Mouse (Mus musculus): ENCODE measurements around the gene Pla2g5. TPM values are rescaled to one million over a fixed set of nuclear protein-coding genes. Genes with fewer than 3 reads are reported as not detected.
A peak's percentile ranks its signal among the peaks of the same experiment; 100 is the strongest.

Pla2g5 gene
- polyA plus RNA-seq, 1 experiment from 2014 or later = 0.64 TPM

DNA sequence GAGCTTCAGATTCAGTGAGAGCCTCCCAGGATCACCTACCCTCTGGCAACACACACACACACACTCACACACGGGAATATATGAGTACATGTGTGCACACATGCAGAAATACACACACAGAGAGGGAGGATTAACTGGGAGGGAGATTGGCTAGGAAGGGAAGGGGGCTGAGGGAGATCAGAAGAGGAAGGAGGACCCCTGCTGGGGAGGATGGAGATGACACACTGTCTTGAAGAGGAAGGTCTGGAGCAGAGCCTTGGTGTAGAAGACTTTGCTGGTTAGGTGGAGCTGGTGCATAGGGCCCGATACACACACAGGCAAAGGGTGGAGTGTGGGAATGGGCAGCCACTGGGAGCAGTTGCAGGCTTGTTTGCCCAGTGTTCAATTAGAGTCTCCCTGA, 70.0 kb downstream of the Pla2g5 start:
- ATAC-seq (ENCODE audit: low FRiP score, low read depth) = no peak
- Histone ChIP-seq H3K27me3 (no peaks in the 10 kb centered on the region), H3K4me2 (no peak overlapping the region), H3K9ac (no peak overlapping the region), H3K4me1 (replicated peaks) (no peaks in the 10 kb centered on the region), H3K4me3 (no peak overlapping the region), H3K27ac (replicated peaks) (no peak overlapping the region), H3K36me3 (no peaks in the 10 kb centered on the region), H3K9me3 (no peaks in the 10 kb centered on the region)
- 70% methylated on average over 2 of the region's 2 CpGs for WGBS

DNA sequence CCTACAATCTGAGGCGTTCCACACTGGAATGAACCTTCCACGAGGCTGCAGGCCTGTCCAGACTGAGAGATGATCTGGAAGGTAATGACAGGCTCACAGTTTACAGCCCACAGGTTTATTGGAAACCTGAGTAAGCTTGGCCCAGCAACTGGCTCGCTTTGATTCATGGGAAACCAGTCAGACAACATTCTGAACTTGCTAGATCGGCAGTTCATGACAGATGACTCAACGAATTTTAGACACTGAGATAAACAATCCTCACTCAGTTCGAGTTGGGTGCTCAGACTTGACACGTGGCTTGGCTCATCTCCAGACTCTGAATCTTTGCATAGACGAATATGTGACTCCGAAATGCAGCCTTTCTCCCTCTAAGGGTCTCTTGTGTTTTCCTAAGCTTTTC, 70.7 kb downstream of the Pla2g5 start:
- 74% methylated on average over 9 of the region's 9 CpGs for whole genome bisulfite sequencing

DNA sequence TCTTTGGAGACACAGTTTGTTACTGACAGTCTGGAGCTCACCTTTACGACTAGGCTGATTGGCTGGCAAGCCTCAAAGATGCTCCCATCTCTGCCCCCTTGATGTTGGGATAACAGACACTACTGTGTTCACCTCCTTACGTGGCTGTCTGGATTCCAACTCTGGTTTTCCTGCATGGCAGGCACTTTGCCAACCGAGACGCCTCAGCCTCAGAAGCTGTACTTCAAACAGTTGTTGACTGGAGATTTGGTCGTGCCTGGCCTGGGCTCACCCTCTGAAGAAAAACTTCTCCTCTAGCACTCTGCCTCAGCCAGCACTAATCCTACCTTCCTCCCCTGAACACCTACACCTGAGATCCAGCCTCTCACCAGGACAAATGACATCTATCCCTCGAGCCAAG, 71.8 kb downstream of the Pla2g5 start:
- 73% methylated on average over 6 of the region's 6 CpGs for WGBS
- Histone ChIP-seq H3K4me3 (no peak overlapping the region), H3K27me3 (no peaks in the 10 kb centered on the region), H3K4me1 (replicated peaks) (no peaks in the 10 kb centered on the region), H3K36me3 (no peaks in the 10 kb centered on the region), H3K27ac (replicated peaks) (no peak overlapping the region), H3K9me3 (no peaks in the 10 kb centered on the region), H3K4me2 (no peak overlapping the region), H3K9ac (no peak overlapping the region)
- no peak for ATAC-seq (ENCODE audit: low FRiP score, low read depth)

More for the DNA sequence above, 70.7 kb downstream of the Pla2g5 start:
- no peaks in the 10 kb centered on the region for H3K27me3 ChIP-seq
- H3K4me2 ChIP-seq = no peak overlapping the region
- no peaks in the 10 kb centered on the region for H3K9me3 ChIP-seq
- H3K4me3 ChIP-seq = no peak overlapping the region
- H3K9ac ChIP-seq = no peak overlapping the region
- H3K4me1 ChIP-seq (replicated peaks) = no peaks in the 10 kb centered on the region
- ATAC-seq (ENCODE audit: low FRiP score, low read depth) = no peak
- H3K36me3 ChIP-seq = no peaks in the 10 kb centered on the region
- no peak overlapping the region for H3K27ac ChIP-seq (replicated peaks)

DNA sequence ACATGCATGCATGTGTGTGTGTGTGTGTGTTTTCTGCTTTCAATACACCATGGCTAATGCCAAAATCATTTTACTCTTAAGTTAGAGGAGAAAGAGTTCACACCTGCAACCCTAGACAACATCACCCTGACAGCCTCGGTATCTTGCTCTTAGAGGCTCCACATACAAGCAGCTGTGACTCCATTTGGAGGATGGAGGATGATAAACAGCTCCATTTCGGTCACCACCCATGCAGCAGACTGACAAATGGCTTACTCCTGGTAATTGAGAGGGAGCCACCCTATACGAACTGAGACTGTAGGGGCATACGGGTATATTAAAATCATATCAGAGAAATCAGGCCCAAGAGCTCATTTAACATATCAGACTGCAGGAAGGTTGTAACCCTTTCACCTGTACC, 74.9 kb downstream of the Pla2g5 start:
- H3K4me2 ChIP-seq = no peak overlapping the region
- no peak overlapping the region for H3K4me3 ChIP-seq
- H3K9me3 ChIP-seq = no peaks in the 10 kb centered on the region
- no peak overlapping the region for H3K9ac ChIP-seq
- H3K36me3 ChIP-seq = no peaks in the 10 kb centered on the region
- H3K4me1 ChIP-seq (replicated peaks) = no peaks in the 10 kb centered on the region
- ATAC-seq (ENCODE audit: low FRiP score, low read depth) = no peak
- WGBS = 78% methylated on average over 4 of the region's 4 CpGs
- H3K27me3 ChIP-seq = no peaks in the 10 kb centered on the region
- no peak overlapping the region for H3K27ac ChIP-seq (replicated peaks)

DNA sequence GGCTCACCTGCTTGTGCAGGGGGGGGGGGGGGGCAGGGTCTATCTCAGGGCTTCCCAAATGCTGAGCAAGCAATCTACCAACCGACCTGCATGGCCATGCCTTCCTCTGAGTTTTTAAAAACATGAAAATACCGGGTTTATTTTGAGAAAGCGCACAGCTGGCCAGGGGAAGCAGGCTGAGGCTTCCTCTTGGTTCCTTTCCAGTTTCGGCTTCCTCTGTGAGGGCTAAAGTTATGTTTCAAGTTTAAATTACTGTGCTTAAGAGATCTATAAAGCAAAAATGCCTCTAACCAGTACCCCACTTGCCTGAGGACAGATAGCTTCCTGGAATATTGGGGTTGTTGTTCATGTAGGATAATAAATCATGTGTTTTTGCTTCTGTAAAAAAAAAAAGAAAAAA, 77.1 kb downstream of the Pla2g5 start:
- H3K9me3 ChIP-seq = no peaks in the 10 kb centered on the region
- WGBS = 74% methylated on average over 4 of the region's 4 CpGs
- H3K4me2 ChIP-seq = no peak overlapping the region
- H3K27me3 ChIP-seq = no peaks in the 10 kb centered on the region
- H3K9ac ChIP-seq = no peak overlapping the region
- H3K4me3 ChIP-seq = no peak overlapping the region
- no peaks in the 10 kb centered on the region for H3K4me1 ChIP-seq (replicated peaks)
- H3K36me3 ChIP-seq = no peaks in the 10 kb centered on the region
- no peak for ATAC-seq (ENCODE audit: low FRiP score, low read depth)
- no peak overlapping the region for H3K27ac ChIP-seq (replicated peaks)

DNA sequence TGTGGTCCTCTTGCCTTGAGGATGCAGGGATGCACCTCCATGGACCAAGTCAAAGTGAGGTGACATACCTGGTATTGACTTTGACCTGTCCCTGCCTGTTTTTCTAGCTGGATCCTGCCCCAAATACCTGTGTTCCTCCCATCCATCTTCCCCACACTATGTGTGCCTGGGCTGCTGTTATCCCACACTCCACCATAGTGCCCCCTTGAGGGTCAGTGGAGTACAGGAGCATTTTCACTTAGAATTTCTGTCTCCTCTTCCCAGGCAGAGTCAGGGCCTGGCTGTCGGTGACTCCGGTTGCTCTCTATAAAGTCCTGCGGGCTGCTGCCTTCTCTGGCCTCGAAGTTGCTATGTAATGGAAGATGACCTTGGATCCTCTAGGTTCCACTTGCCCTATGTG, 77.6 kb downstream of the Pla2g5 start:
- 54% methylated on average over 4 of the region's 4 CpGs for WGBS
- H3K27me3 ChIP-seq = no peaks in the 10 kb centered on the region

DNA sequence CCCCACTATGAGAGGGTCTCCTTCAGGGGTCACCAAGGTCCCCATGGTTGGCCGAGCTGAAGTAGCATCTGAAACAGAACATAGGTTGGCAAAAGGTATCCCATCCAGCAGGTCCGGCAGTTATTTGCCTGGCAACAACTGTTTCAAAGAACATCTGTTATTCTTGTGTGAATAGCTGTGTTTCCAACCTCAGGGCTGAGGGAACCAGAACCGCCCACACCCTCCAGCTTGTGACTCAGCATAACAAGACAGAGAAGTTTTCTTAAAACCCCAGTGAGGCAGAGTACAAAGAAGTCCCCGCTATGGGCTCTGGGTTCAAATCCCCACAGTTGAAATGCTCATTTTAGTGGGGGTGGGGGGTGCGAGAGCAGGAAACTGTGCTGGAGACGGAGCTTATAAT, 81.2 kb downstream of the Pla2g5 start:
- H3K4me2 ChIP-seq = no peak overlapping the region
- no peak overlapping the region for H3K4me3 ChIP-seq
- H3K4me1 ChIP-seq (replicated peaks) = peaks cover 8% of the 10 kb centered on the region
- H3K9me3 ChIP-seq = no peaks in the 10 kb centered on the region
- H3K9ac ChIP-seq = no peak overlapping the region
- ATAC-seq (ENCODE audit: low FRiP score, low read depth) = no peak
- no peaks in the 10 kb centered on the region for H3K36me3 ChIP-seq
- 77% methylated on average over 6 of the region's 6 CpGs for WGBS
- H3K27ac ChIP-seq (replicated peaks) = no peak overlapping the region
- no peaks in the 10 kb centered on the region for H3K27me3 ChIP-seq

More for the DNA sequence above, 77.6 kb downstream of the Pla2g5 start:
- no peak for ATAC-seq (ENCODE audit: low FRiP score, low read depth)
- H3K4me1 ChIP-seq (replicated peaks) = no peaks in the 10 kb centered on the region
- H3K9ac ChIP-seq = no peak overlapping the region
- H3K4me2 ChIP-seq = no peak overlapping the region
- H3K9me3 ChIP-seq = no peaks in the 10 kb centered on the region
- H3K4me3 ChIP-seq = no peak overlapping the region
- no peak overlapping the region for H3K27ac ChIP-seq (replicated peaks)
- H3K36me3 ChIP-seq = no peaks in the 10 kb centered on the region

DNA sequence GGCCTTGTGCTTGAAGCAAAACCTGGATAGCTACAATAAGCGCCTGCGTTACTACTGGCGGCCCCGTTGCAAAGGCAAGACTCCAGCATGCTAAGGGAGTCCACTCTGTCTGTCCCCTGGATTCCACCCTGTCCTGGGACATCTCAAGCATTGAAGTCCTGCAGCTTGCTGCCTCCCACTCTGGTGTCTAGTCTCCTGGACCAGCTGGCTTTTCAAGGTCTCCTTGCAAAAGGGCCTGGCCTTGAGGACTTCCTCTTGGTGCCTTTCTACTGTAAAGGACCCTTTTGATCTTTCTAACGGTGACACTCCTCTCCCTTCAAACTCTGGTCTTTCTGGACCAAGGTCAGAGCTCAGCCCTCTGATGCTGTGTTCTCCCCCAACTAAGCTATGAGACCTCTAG, 83.0 kb downstream of the Pla2g5 start:
- no peaks in the 10 kb centered on the region for H3K36me3 ChIP-seq
- no peak overlapping the region for H3K4me3 ChIP-seq
- 93% methylated on average over 5 of the region's 5 CpGs for WGBS
- H3K9me3 ChIP-seq = no peaks in the 10 kb centered on the region
- H3K4me2 ChIP-seq = no peak overlapping the region
- H3K27me3 ChIP-seq = no peaks in the 10 kb centered on the region
- H3K4me1 ChIP-seq (replicated peaks) = peaks cover 8% of the 10 kb centered on the region
- no peak for ATAC-seq (ENCODE audit: low FRiP score, low read depth)
- H3K27ac ChIP-seq (replicated peaks) = no peak overlapping the region
- no peak overlapping the region for H3K9ac ChIP-seq

DNA sequence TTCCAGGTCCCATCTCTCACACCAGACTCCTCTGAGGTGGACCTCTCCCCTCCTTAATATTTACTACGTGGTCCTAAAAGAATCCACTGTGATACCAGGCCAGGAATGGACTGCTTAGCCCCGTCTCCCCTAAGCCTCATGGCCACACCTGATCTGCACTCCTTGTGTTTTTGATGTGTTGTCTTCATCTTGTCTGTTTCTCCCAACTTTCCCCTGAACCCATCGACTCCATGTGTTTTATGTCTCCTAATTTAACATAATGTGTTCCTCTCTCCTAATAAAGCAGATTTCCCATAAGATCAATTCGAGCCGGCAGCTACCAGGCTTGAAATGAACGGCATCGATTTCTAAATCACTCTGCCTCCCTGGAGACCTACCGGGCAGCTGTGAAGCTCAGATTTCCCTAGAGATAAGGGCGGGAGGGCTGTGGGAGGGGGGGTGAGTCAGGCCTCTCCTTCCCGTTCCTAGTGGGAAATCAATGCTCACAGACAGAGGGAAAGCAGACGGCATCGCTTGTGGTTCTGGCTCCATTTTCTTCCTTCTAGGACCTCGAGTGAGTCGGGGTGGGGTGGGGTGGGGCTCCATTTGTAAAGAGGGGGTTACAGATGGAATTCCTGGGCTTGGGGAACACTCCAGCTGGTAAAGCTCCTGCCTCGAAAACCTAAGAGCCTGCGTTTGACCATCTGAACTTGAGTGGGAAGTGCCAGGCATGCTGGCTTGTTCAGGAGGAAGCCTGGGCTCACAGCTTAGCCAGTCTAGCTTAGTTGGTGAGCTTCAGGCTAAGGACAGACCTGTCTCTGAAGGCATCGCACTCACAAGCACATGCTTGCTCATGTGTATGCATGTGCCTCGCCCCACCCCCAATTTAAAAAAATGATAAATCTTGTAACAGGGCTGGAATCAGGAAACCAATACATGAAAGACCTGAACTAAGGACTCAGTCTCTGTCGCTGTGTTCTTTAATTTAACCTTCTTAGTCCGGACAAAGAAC, 85.6 kb downstream of the Pla2g5 start:
- peaks cover 8% of the 10 kb centered on the region for H3K4me1 ChIP-seq (replicated peaks)
- WGBS = 40% methylated on average over 20 of the region's 20 CpGs
- no peak overlapping the region for H3K4me2 ChIP-seq
- no peaks in the 10 kb centered on the region for H3K27me3 ChIP-seq
- H3K9me3 ChIP-seq = no peaks in the 10 kb centered on the region
- peak; percentile 65; the same call in 1 of the 2 replicates for ATAC-seq (ENCODE audit: low FRiP score, low read depth)
- H3K36me3 ChIP-seq = no peaks in the 10 kb centered on the region
- no peak overlapping the region for H3K9ac ChIP-seq
- no peak overlapping the region for H3K4me3 ChIP-seq
- peak overlapping the region; percentile 79 for H3K27ac ChIP-seq (replicated peaks)

DNA sequence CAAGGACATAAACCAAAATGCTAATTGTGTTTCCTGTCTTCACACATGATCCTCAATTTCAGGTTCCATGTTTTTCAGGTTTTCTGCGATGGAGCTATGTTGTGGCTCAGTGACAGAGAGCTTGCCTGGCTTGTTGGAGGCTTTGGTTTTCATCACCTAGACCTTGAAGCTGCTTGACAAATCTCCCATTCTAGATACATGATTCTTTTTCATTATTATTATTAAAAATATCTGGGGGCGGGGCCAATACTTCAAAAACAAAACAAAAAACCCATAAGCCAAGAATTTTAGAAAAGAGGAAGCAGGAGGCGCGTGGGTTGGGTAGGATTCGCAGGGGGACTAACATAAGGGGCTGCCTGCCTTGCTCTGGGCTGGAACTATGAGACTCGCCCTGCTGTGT, 87.8 kb downstream of the Pla2g5 start, which contains the start of gene Pla2g2d:
Pla2g2d (plus strand) TSS at position 301 of the 400 bp plus-strand sequence.
- 89% methylated on average over 6 of the region's 6 CpGs for WGBS
- peaks cover 8% of the 10 kb centered on the region for H3K4me1 ChIP-seq (replicated peaks)
- no peaks in the 10 kb centered on the region for H3K27me3 ChIP-seq
- H3K9me3 ChIP-seq = no peaks in the 10 kb centered on the region
- no peak within 1 kb of the TSS for H3K27ac ChIP-seq (replicated peaks)
- no peak for ATAC-seq (ENCODE audit: low FRiP score, low read depth)
- no peak within 1 kb of the TSS for H3K9ac ChIP-seq
- no peak within 1 kb of the TSS for H3K4me2 ChIP-seq
- H3K36me3 ChIP-seq = no peaks in the 10 kb centered on the region
- H3K4me3 ChIP-seq = no peak within 1 kb of the TSS

DNA sequence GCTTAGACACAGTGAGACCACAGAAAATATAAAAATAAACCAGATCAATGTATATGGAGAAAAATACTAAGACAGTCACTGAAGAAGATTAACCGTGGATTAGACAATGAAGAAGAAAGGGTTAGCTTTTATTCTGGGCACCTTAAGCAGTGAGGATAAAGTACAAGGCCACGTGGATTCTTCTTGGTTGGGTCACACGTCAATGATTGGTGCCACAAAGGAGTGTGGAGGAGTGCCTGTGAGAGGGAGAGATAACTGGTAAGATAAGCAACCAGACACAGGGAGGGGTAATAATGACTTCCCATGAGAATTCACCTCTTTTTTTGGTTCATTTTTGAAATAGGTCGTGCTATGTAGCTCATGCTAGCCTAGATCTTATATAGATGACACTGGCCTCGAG, 90.9 kb downstream of the Pla2g5 start:
- no peak for ATAC-seq (ENCODE audit: low FRiP score, low read depth)
- Histone ChIP-seq H3K27ac (replicated peaks) (no peak overlapping the region), H3K4me1 (replicated peaks) (no peaks in the 10 kb centered on the region), H3K9ac (no peak overlapping the region), H3K27me3 (no peaks in the 10 kb centered on the region), H3K4me3 (no peak overlapping the region), H3K9me3 (no peaks in the 10 kb centered on the region), H3K36me3 (no peaks in the 10 kb centered on the region), H3K4me2 (no peak overlapping the region)
- 87% methylated on average over 5 of the region's 5 CpGs for WGBS

DNA sequence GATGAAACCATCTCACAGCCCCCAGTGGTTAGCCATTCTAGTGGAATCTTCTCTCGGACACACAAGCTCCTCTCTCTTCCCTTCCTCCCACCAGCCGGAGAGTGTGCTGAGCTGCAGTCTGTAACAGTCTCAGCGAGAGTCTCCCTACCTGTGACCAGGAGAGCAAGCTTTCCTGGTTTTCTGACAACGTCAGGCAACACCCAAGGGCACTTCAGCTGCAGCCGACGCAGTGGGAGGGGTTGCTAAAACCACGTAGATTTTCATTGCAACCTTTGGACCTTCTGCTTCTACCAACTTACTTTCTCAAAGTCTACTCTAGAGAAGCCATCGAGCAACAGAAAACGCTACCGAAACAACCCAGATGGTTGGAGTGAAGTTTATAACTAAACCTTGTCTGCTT, 91.3 kb downstream of the Pla2g5 start:
- H3K4me2 ChIP-seq = no peak overlapping the region
- no peaks in the 10 kb centered on the region for H3K27me3 ChIP-seq
- no peak overlapping the region for H3K9ac ChIP-seq
- ATAC-seq (ENCODE audit: low FRiP score, low read depth) = no peak
- WGBS = 90% methylated on average over 10 of the region's 10 CpGs
- no peaks in the 10 kb centered on the region for H3K4me1 ChIP-seq (replicated peaks)
- no peak overlapping the region for H3K27ac ChIP-seq (replicated peaks)
- no peaks in the 10 kb centered on the region for H3K36me3 ChIP-seq
- no peaks in the 10 kb centered on the region for H3K9me3 ChIP-seq
- H3K4me3 ChIP-seq = no peak overlapping the region

All from hindbrain, embryonic 15.5 days (tissue).